Mouse (Mus musculus): ENCODE results near the gene Slc35e2. TPM values are rescaled to one million over a fixed set of nuclear protein-coding genes. Genes with fewer than 3 reads are reported as not detected.
"Not testable (repeated sequence)": the region's sequence is repeated elsewhere in the genome, so short reads cannot be mapped to it uniquely, and the experiment has no call there.

Slc35e2 gene
- polyA plus RNA-seq, 1 experiment from 2014 or later = 7.5 TPM

GRCm38 (mm10) chr4:155624338-155625291 lies 23.4 kb downstream of the Slc35e2 start, which contains the start of gene Cdk11b:
Cdk11b (plus strand) TSS chr4:155624854.
- DNase-seq (ENCODE audit: low spot score) = peak; percentile 100

GRCm38 (mm10) chr4:155630267-155630666 lies 29.1 kb downstream of the Slc35e2 start:
- no peak for DNase-seq (ENCODE audit: low spot score)

GRCm38 (mm10) chr4:155635766-155636499 lies 34.7 kb downstream of the Slc35e2 start:
- DNase-seq (ENCODE audit: low spot score) = no peak

- no peak for DNase-seq (ENCODE audit: low spot score)
Observed at GRCm38 (mm10) chr4:155643531-155643930, 42.3 kb downstream of the Slc35e2 start.

GRCm38 (mm10) chr4:155645308-155645707 lies 44.1 kb downstream of the Slc35e2 start, which contains the start of gene Gm10563:
Gm10563 (minus strand) TSS chr4:155645408.
- DNase-seq (ENCODE audit: low spot score) = not testable (repeated sequence)

- DNase-seq (ENCODE audit: low spot score) = no peak
Observed at GRCm38 (mm10) chr4:155645721-155646120, 44.5 kb downstream of the Slc35e2 start.

- no peak for DNase-seq (ENCODE audit: low spot score)
Observed at GRCm38 (mm10) chr4:155649355-155649754, 48.1 kb downstream of the Slc35e2 start.

- DNase-seq (ENCODE audit: low spot score) = no peak
Observed at GRCm38 (mm10) chr4:155651553-155652269, 50.5 kb downstream of the Slc35e2 start.

- DNase-seq (ENCODE audit: low spot score) = no peak
Observed at GRCm38 (mm10) chr4:155652283-155653085, 51.3 kb downstream of the Slc35e2 start.

GRCm38 (mm10) chr4:155653086-155653450 lies 51.9 kb downstream of the Slc35e2 start, which contains the start of gene Mmp23:
Mmp23 (minus strand) TSS chr4:155653384.
- DNase-seq (ENCODE audit: low spot score) = no peak

- DNase-seq (ENCODE audit: low spot score) = peak; percentile 10
Observed at GRCm38 (mm10) chr4:155653451-155654182, 52.4 kb downstream of the Slc35e2 start.

- no peak for DNase-seq (ENCODE audit: low spot score)
Observed at GRCm38 (mm10) chr4:155654183-155654455, 52.9 kb downstream of the Slc35e2 start.

GRCm38 (mm10) chr4:155654456-155655298 lies 53.5 kb downstream of the Slc35e2 start:
- DNase-seq (ENCODE audit: low spot score) = peak; percentile 73

- no peak for DNase-seq (ENCODE audit: low spot score)
Observed at GRCm38 (mm10) chr4:155656214-155656751, 55.1 kb downstream of the Slc35e2 start.

- no peak for DNase-seq (ENCODE audit: low spot score)
Observed at GRCm38 (mm10) chr4:155658961-155659360, 57.7 kb downstream of the Slc35e2 start.

- no peak for DNase-seq (ENCODE audit: low spot score)
Observed at GRCm38 (mm10) chr4:155660641-155661040, 59.4 kb downstream of the Slc35e2 start.

- peak; percentile 24 for DNase-seq (ENCODE audit: low spot score)
Observed at GRCm38 (mm10) chr4:155666903-155667302, 65.7 kb downstream of the Slc35e2 start.

- DNase-seq (ENCODE audit: low spot score) = peak; percentile 99
Observed at GRCm38 (mm10) chr4:155668689-155669597, 67.7 kb downstream of the Slc35e2 start, which contains the start of gene Mib2. Mib2 (minus strand) TSS chr4:155669198.
